Mouse (Mus musculus): ENCODE measurements around the gene Sh2b3. TPM values are rescaled to one million over a fixed set of nuclear protein-coding genes. Genes with fewer than 3 reads are reported as not detected.

Gene Sh2b3
- total and polyA plus RNA-seq, 2 experiments from 2014 or later, result 6.4 to 23.8 TPM

- peak; percentile 98 for TF ChIP-seq CTCF (IDR thresholded peaks at IDR 0.05)
- H3K9ac ChIP-seq (replicated peaks; ENCODE audit: low read length, poor library complexity, severe bottlenecking), result no peak overlapping the region
- peaks cover 33% of the 10 kb centered on the region for H3K36me3 ChIP-seq (ENCODE audit: insufficient read depth, low read length)
- no peaks in the 10 kb centered on the region for H3K27me3 ChIP-seq (ENCODE audit: insufficient read depth, low read length)
- H3K4me2 ChIP-seq (ENCODE audit: low read depth, low read length, poor library complexity, severe bottlenecking), result no peak overlapping the region
- no peaks in the 10 kb centered on the region for H3K9me3 ChIP-seq (ENCODE audit: low read length)
- no peak overlapping the region for H3K27ac ChIP-seq (ENCODE audit: low read depth, low read length)
- ATAC-seq (ENCODE audit: low FRiP score) (peak; percentile 41; the same call in 1 of the 2 replicates), DNase-seq (ENCODE audit: low spot score) (peak; percentile 89)
- 14% methylated on average over 4 of the region's 4 CpGs for WGBS
- no peaks in the 10 kb centered on the region for H3K4me1 ChIP-seq (ENCODE audit: insufficient read depth, low read length)
- no peak overlapping the region for H3K4me3 ChIP-seq (ENCODE audit: low read depth, low read length)
These were observed 34.7 kb upstream of the Sh2b3 start for GRCm38 (mm10) chr5:121872158-121872557.

- ATAC-seq (ENCODE audit: low FRiP score) (no peak), DNase-seq (ENCODE audit: low spot score) (no peak)
- no peak overlapping the region for H3K4me2 ChIP-seq (ENCODE audit: low read depth, low read length, poor library complexity, severe bottlenecking)
- H3K4me1 ChIP-seq (ENCODE audit: insufficient read depth, low read length), result no peaks in the 10 kb centered on the region
- H3K36me3 ChIP-seq (ENCODE audit: insufficient read depth, low read length), result peaks cover 37% of the 10 kb centered on the region
- no peaks in the 10 kb centered on the region for H3K9me3 ChIP-seq (ENCODE audit: low read length)
- 88% methylated on average over 11 of the region's 13 CpGs for WGBS
- no peaks in the 10 kb centered on the region for H3K27me3 ChIP-seq (ENCODE audit: insufficient read depth, low read length)
- H3K9ac ChIP-seq (replicated peaks; ENCODE audit: low read length, poor library complexity, severe bottlenecking), result no peak overlapping the region
- H3K4me3 ChIP-seq (ENCODE audit: low read depth, low read length), result no peak overlapping the region
- H3K27ac ChIP-seq (ENCODE audit: low read depth, low read length), result no peak overlapping the region
- TF ChIP-seq CTCF (IDR thresholded peaks at IDR 0.05), result no peak
These were observed 34.1 kb upstream of the Sh2b3 start for GRCm38 (mm10) chr5:121871515-121872030.

GRCm38 (mm10) chr5:121870832-121871231, 33.4 kb upstream of the Sh2b3 start:
- Histone ChIP-seq H3K4me1 (ENCODE audit: insufficient read depth, low read length) (no peaks in the 10 kb centered on the region), H3K27me3 (ENCODE audit: insufficient read depth, low read length) (no peaks in the 10 kb centered on the region), H3K9me3 (ENCODE audit: low read length) (no peaks in the 10 kb centered on the region), H3K9ac (replicated peaks; ENCODE audit: low read length, poor library complexity, severe bottlenecking) (no peak overlapping the region), H3K27ac (ENCODE audit: low read depth, low read length) (no peak overlapping the region), H3K36me3 (ENCODE audit: insufficient read depth, low read length) (peaks cover 33% of the 10 kb centered on the region), H3K4me3 (ENCODE audit: low read depth, low read length) (no peak overlapping the region), H3K4me2 (ENCODE audit: low read depth, low read length, poor library complexity, severe bottlenecking) (no peak overlapping the region)
- 81% methylated on average over 6 of the region's 6 CpGs for WGBS
- no peak for TF ChIP-seq CTCF (IDR thresholded peaks at IDR 0.05)
- DNase-seq (ENCODE audit: low spot score) (no peak), ATAC-seq (ENCODE audit: low FRiP score) (no peak)

- no peak overlapping the region for H3K4me2 ChIP-seq (ENCODE audit: low read depth, low read length, poor library complexity, severe bottlenecking)
- no peak overlapping the region for H3K27ac ChIP-seq (ENCODE audit: low read depth, low read length)
- 77% methylated on average over 5 of the region's 5 CpGs for WGBS
- H3K27me3 ChIP-seq (ENCODE audit: insufficient read depth, low read length), result no peaks in the 10 kb centered on the region
- H3K9ac ChIP-seq (replicated peaks; ENCODE audit: low read length, poor library complexity, severe bottlenecking), result no peak overlapping the region
- no peaks in the 10 kb centered on the region for H3K4me1 ChIP-seq (ENCODE audit: insufficient read depth, low read length)
- H3K36me3 ChIP-seq (ENCODE audit: insufficient read depth, low read length), result peaks cover 18% of the 10 kb centered on the region
- TF ChIP-seq CTCF (IDR thresholded peaks at IDR 0.05), result no peak
- H3K4me3 ChIP-seq (ENCODE audit: low read depth, low read length), result no peak overlapping the region
- ATAC-seq (ENCODE audit: low FRiP score) (no peak), DNase-seq (ENCODE audit: low spot score) (no peak)
- no peaks in the 10 kb centered on the region for H3K9me3 ChIP-seq (ENCODE audit: low read length)
These were observed 30.5 kb upstream of the Sh2b3 start for GRCm38 (mm10) chr5:121867963-121868362.

GRCm38 (mm10) chr5:121864330-121864729, 26.9 kb upstream of the Sh2b3 start:
- Histone ChIP-seq H3K9me3 (ENCODE audit: low read length) (peaks cover 5% of the 10 kb centered on the region; the same call in 1 of the 2 replicates), H3K9ac (replicated peaks; ENCODE audit: low read length, poor library complexity, severe bottlenecking) (no peak overlapping the region), H3K27me3 (ENCODE audit: insufficient read depth, low read length) (no peaks in the 10 kb centered on the region), H3K4me2 (ENCODE audit: low read depth, low read length, poor library complexity, severe bottlenecking) (no peak overlapping the region), H3K36me3 (ENCODE audit: insufficient read depth, low read length) (peaks cover 25% of the 10 kb centered on the region), H3K4me3 (ENCODE audit: low read depth, low read length) (no peak overlapping the region), H3K4me1 (ENCODE audit: insufficient read depth, low read length) (no peaks in the 10 kb centered on the region), H3K27ac (ENCODE audit: low read depth, low read length) (no peak overlapping the region)
- 21% methylated on average over 6 of the region's 11 CpGs for WGBS
- DNase-seq (ENCODE audit: low spot score) (no peak), ATAC-seq (ENCODE audit: low FRiP score) (no peak)
- TF ChIP-seq CTCF (IDR thresholded peaks at IDR 0.05), result no peak

GRCm38 (mm10) chr5:121861964-121862363, 24.5 kb upstream of the Sh2b3 start:
- TF ChIP-seq CTCF (IDR thresholded peaks at IDR 0.05), result no peak
- WGBS, result 76% methylated on average over 5 of the region's 5 CpGs
- DNase-seq (ENCODE audit: low spot score), result no peak

More at GRCm38 (mm10) chr5:121861964-121862363, 24.5 kb upstream of the Sh2b3 start:
- no peak overlapping the region for H3K27ac ChIP-seq (ENCODE audit: low read depth, low read length)
- H3K9me3 ChIP-seq (ENCODE audit: low read length), result peaks cover 5% of the 10 kb centered on the region; the same call in 1 of the 2 replicates
- no peaks in the 10 kb centered on the region for H3K27me3 ChIP-seq (ENCODE audit: insufficient read depth, low read length)
- ATAC-seq (ENCODE audit: low FRiP score), result no peak
- no peak overlapping the region for H3K4me3 ChIP-seq (ENCODE audit: low read depth, low read length)
- H3K4me2 ChIP-seq (ENCODE audit: low read depth, low read length, poor library complexity, severe bottlenecking), result no peak overlapping the region
- H3K36me3 ChIP-seq (ENCODE audit: insufficient read depth, low read length), result peaks cover 11% of the 10 kb centered on the region
- H3K4me1 ChIP-seq (ENCODE audit: insufficient read depth, low read length), result no peaks in the 10 kb centered on the region
- H3K9ac ChIP-seq (replicated peaks; ENCODE audit: low read length, poor library complexity, severe bottlenecking), result no peak overlapping the region

Measured in midbrain, postnatal 0 days (tissue).